Mouse (Mus musculus): ENCODE results near the gene Usp19. TPM values are rescaled to one million over a fixed set of nuclear protein-coding genes. Genes with fewer than 3 reads are reported as not detected.

The Usp19 gene
- 75.9 and 77.2 TPM in 2 replicates for polyA plus RNA-seq (2015; fragmentation: Nextera tagmentation; extraction: Ambion mirVana)

- H3K4me1 ChIP-seq: peaks cover 23% of the 10 kb centered on the region
- peak within 1 kb of the TSS; percentile 89 for H3K4me2 ChIP-seq
- ATAC-seq (ENCODE audit: insufficient number of reproducible peaks, insufficient read depth, low FRiP score, low TSS enrichment, low read depth): peak; percentile 90
- peak within 1 kb of the TSS; percentile 97 for H3K4me3 ChIP-seq
- peaks cover 85% of the 10 kb centered on the region for H3K36me3 ChIP-seq
- H3K9ac ChIP-seq: peak within 1 kb of the TSS; percentile 99
- under 1% methylated on average over 69 of the region's 69 CpGs for WGBS
- H3K27me3 ChIP-seq: no peaks in the 10 kb centered on the region
- no peaks in the 10 kb centered on the region for H3K9me3 ChIP-seq
- H3K27ac ChIP-seq: peak within 1 kb of the TSS; percentile 97
These were observed at the start of gene Usp19 for GRCm38 (mm10) chr9:108490559-108491285. Gene Usp19, plus strand, starts transcription at chr9:108490602.

- Histone ChIP-seq H3K4me1 (peaks cover 9% of the 10 kb centered on the region; the same call in 1 of the 2 replicates), H3K27ac (no peak overlapping the region), H3K9me3 (no peaks in the 10 kb centered on the region), H3K4me2 (no peak overlapping the region), H3K4me3 (no peak overlapping the region), H3K9ac (no peak overlapping the region), H3K27me3 (no peaks in the 10 kb centered on the region), H3K36me3 (no peaks in the 10 kb centered on the region)
- 78% methylated on average over 11 of the region's 11 CpGs for WGBS
- ATAC-seq (ENCODE audit: insufficient number of reproducible peaks, insufficient read depth, low FRiP score, low TSS enrichment, low read depth): no peak
These were observed 49.0 kb upstream of the Usp19 start for GRCm38 (mm10) chr9:108441236-108441919.

GRCm38 (mm10) chr9:108445125-108445524 is 45.3 kb upstream of the Usp19 start:
- Histone ChIP-seq H3K27ac (no peak overlapping the region), H3K4me3 (no peak overlapping the region), H3K9ac (no peak overlapping the region)

GRCm38 (mm10) chr9:108449860-108450259 is 40.5 kb upstream of the Usp19 start:
- WGBS: 40% methylated on average over 4 of the region's 4 CpGs
- 0 out of 2 replicates have a peak, but pooled peaks have one; percentile 22 for ATAC-seq (ENCODE audit: insufficient number of reproducible peaks, insufficient read depth, low FRiP score, low TSS enrichment, low read depth)
- H3K9ac ChIP-seq: peak overlapping the region; percentile 57
- H3K9me3 ChIP-seq: no peaks in the 10 kb centered on the region
- H3K27ac ChIP-seq: peak overlapping the region; percentile 86
- H3K27me3 ChIP-seq: no peaks in the 10 kb centered on the region
- peak overlapping the region; percentile 62; the same call in 1 of the 2 replicates for H3K4me3 ChIP-seq
- peaks cover 27% of the 10 kb centered on the region for H3K36me3 ChIP-seq
- peaks cover 51% of the 10 kb centered on the region for H3K4me1 ChIP-seq
- H3K4me2 ChIP-seq: peak overlapping the region; percentile 80

More at GRCm38 (mm10) chr9:108445125-108445524, 45.3 kb upstream of the Usp19 start:
- no peak for ATAC-seq (ENCODE audit: insufficient number of reproducible peaks, insufficient read depth, low FRiP score, low TSS enrichment, low read depth)
- H3K27me3 ChIP-seq: no peaks in the 10 kb centered on the region
- H3K9me3 ChIP-seq: no peaks in the 10 kb centered on the region
- WGBS: 56% methylated on average over 9 of the region's 9 CpGs
- peaks cover 17% of the 10 kb centered on the region for H3K4me1 ChIP-seq
- no peak overlapping the region for H3K4me2 ChIP-seq
- H3K36me3 ChIP-seq: peaks cover 24% of the 10 kb centered on the region

GRCm38 (mm10) chr9:108450292-108451169 is 39.9 kb upstream of the Usp19 start:
- 0 out of 2 replicates have a peak, but pooled peaks have one; percentile 5 for ATAC-seq (ENCODE audit: insufficient number of reproducible peaks, insufficient read depth, low FRiP score, low TSS enrichment, low read depth)
- H3K4me3 ChIP-seq: peak overlapping the region; percentile 62
- H3K36me3 ChIP-seq: peaks cover 28% of the 10 kb centered on the region
- no peaks in the 10 kb centered on the region for H3K27me3 ChIP-seq
- peak overlapping the region; percentile 86 for H3K27ac ChIP-seq
- H3K4me2 ChIP-seq: peak overlapping the region; percentile 80
- peak overlapping the region; percentile 41 for H3K9ac ChIP-seq
- 67% methylated on average over 21 of the region's 21 CpGs for WGBS
- H3K9me3 ChIP-seq: no peaks in the 10 kb centered on the region
- peaks cover 51% of the 10 kb centered on the region for H3K4me1 ChIP-seq

GRCm38 (mm10) chr9:108451170-108451493 is 39.3 kb upstream of the Usp19 start:
- H3K4me2 ChIP-seq: peak overlapping the region; percentile 80
- H3K36me3 ChIP-seq: peaks cover 28% of the 10 kb centered on the region
- peak overlapping the region; percentile 86 for H3K27ac ChIP-seq
- peak overlapping the region; percentile 76 for H3K9ac ChIP-seq
- H3K4me3 ChIP-seq: peak overlapping the region; percentile 62
- H3K9me3 ChIP-seq: no peaks in the 10 kb centered on the region
- peaks cover 51% of the 10 kb centered on the region for H3K4me1 ChIP-seq
- WGBS: 85% methylated on average over 6 of the region's 6 CpGs
- H3K27me3 ChIP-seq: no peaks in the 10 kb centered on the region
- ATAC-seq (ENCODE audit: insufficient number of reproducible peaks, insufficient read depth, low FRiP score, low TSS enrichment, low read depth): no peak

GRCm38 (mm10) chr9:108451519-108452160 is 38.8 kb upstream of the Usp19 start:
- peaks cover 28% of the 10 kb centered on the region for H3K36me3 ChIP-seq
- H3K4me2 ChIP-seq: peak overlapping the region; percentile 80
- 40% methylated on average over 6 of the region's 6 CpGs for WGBS
- no peaks in the 10 kb centered on the region for H3K9me3 ChIP-seq
- H3K9ac ChIP-seq: peak overlapping the region; percentile 76
- H3K4me1 ChIP-seq: peaks cover 51% of the 10 kb centered on the region
- H3K27ac ChIP-seq: peak overlapping the region; percentile 86
- H3K4me3 ChIP-seq: peak overlapping the region; percentile 62
- ATAC-seq (ENCODE audit: insufficient number of reproducible peaks, insufficient read depth, low FRiP score, low TSS enrichment, low read depth): no peak
- H3K27me3 ChIP-seq: no peaks in the 10 kb centered on the region

- under 1% methylated on average over 40 of the region's 40 CpGs for WGBS
- H3K36me3 ChIP-seq: peaks cover 26% of the 10 kb centered on the region
- peak; percentile 85 for ATAC-seq (ENCODE audit: insufficient number of reproducible peaks, insufficient read depth, low FRiP score, low TSS enrichment, low read depth)
- H3K4me2 ChIP-seq: peak overlapping the region; percentile 80
- no peaks in the 10 kb centered on the region for H3K9me3 ChIP-seq
- H3K9ac ChIP-seq: peak overlapping the region; percentile 76
- H3K4me1 ChIP-seq: peaks cover 51% of the 10 kb centered on the region
- no peaks in the 10 kb centered on the region for H3K27me3 ChIP-seq
- H3K4me3 ChIP-seq: peak overlapping the region; percentile 62
- peak overlapping the region; percentile 86 for H3K27ac ChIP-seq
These were observed 38.0 kb upstream of the Usp19 start for GRCm38 (mm10) chr9:108452291-108452906.

- H3K27me3 ChIP-seq: no peaks in the 10 kb centered on the region
- peaks cover 51% of the 10 kb centered on the region for H3K4me1 ChIP-seq
- WGBS: 21% methylated on average over 6 of the region's 6 CpGs
- H3K27ac ChIP-seq: peak overlapping the region; percentile 86
- H3K9ac ChIP-seq: peak overlapping the region; percentile 76
- peak overlapping the region; percentile 80 for H3K4me2 ChIP-seq
- H3K36me3 ChIP-seq: peaks cover 21% of the 10 kb centered on the region
- 0 out of 2 replicates have a peak, but pooled peaks have one; percentile 0 for ATAC-seq (ENCODE audit: insufficient number of reproducible peaks, insufficient read depth, low FRiP score, low TSS enrichment, low read depth)
- peak overlapping the region; percentile 62 for H3K4me3 ChIP-seq
- no peaks in the 10 kb centered on the region for H3K9me3 ChIP-seq
These were observed 37.5 kb upstream of the Usp19 start for GRCm38 (mm10) chr9:108452911-108453310.

GRCm38 (mm10) chr9:108453458-108453857 is 36.9 kb upstream of the Usp19 start:
- Histone ChIP-seq H3K4me2 (peak overlapping the region; percentile 80), H3K27ac (peak overlapping the region; percentile 86), H3K9me3 (no peaks in the 10 kb centered on the region), H3K4me3 (peak overlapping the region; percentile 62), H3K36me3 (peaks cover 16% of the 10 kb centered on the region), H3K9ac (peak overlapping the region; percentile 76), H3K4me1 (peaks cover 51% of the 10 kb centered on the region), H3K27me3 (no peaks in the 10 kb centered on the region)
- WGBS: 67% methylated on average over 4 of the region's 4 CpGs
- ATAC-seq (ENCODE audit: insufficient number of reproducible peaks, insufficient read depth, low FRiP score, low TSS enrichment, low read depth): no peak

Measured in embryonic facial prominence, embryonic 13.5 days (tissue).